Mouse (Mus musculus): ENCODE results near the gene Col27a1. TPM values are rescaled to one million over a fixed set of nuclear protein-coding genes. Genes with fewer than 3 reads are reported as not detected.

The Col27a1 gene
- polyA plus RNA-seq, 1 experiment from 2014 or later = 4.6 TPM

DNA sequence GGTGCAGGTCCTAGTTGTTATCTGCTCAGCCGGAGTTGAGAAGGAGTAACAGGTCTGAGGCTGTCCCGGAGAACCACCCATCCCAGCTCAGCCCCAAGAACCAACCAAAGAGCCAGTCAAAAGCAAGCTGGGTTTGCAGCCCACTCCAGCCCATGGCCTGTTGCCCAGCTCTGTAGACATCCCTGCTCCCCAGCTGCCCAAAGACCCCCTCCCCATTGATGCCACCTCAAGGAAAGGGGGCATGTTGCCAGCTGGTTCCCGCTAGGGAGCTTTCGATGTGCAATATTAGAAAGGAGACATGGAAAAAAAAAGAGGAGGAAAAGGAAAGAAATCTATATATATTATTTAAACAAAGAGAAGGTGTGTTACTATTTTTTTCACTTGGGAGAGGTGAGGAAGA is 119.6 kb downstream of the Col27a1 start:
- H3K9ac ChIP-seq = no peak overlapping the region
- H3K27me3 ChIP-seq (replicated peaks) = no peaks in the 10 kb centered on the region
- no peak overlapping the region for H3K4me3 ChIP-seq
- H3K4me2 ChIP-seq (replicated peaks) = no peak overlapping the region
- no peaks in the 10 kb centered on the region for H3K36me3 ChIP-seq
- no peak overlapping the region for H3K27ac ChIP-seq
- over 99% methylated on average over 4 of the region's 4 CpGs for WGBS
- ATAC-seq (ENCODE audit: low FRiP score, low read depth) = no peak
- H3K9me3 ChIP-seq = no peaks in the 10 kb centered on the region
- no peaks in the 10 kb centered on the region for H3K4me1 ChIP-seq

DNA sequence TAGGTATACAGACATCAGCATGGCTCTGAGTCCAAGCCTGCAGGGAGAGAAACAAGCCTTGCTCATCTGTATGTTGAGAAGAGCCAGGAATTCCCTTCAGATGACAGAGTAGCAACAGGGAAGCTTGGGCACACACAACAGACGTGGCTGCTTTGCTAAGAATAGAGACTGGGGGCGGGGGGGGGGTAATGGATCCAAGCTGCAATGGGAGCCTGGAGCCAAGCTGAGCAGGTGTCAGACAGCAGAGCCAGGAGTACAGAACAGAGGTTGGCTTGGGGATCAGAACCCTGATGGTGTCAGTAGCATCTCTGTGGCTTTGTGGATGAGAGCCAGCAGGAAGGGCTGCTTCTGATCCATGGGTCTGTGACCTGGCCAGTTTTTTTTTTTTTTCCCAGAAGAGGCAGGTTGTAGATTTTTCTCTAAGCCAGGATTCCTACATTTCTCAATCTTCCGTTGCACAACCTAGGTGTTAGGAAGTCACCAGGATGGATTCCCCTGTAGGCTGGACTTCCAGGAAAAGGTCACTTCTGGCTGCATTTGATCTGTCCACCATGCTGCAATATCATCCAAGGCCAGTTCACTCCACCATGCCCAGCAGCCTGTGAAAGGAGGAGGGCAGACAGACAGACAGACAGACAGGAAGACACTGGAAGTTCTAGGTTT is 124.7 kb downstream of the Col27a1 start:
- H3K36me3 ChIP-seq = no peaks in the 10 kb centered on the region

DNA sequence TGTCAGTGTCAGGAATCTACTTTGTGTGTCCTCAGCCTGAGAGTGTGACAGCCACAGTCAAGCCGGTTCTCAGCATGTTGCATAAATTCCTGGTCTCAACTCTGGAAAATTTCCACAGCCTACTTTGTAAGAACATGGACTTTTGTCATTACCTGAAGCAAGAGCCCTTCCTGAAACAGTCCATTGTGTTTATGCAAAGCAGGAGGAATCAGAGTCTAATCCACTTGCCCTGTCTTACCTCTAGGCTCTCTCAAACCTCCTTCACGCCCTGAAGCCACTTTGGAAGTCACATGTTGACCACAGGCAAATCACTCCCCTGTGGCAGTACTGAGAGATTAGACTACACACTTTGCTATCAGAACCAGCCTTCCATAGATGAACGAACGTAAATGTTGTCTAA is 128.7 kb downstream of the Col27a1 start:
- no peak for ATAC-seq (ENCODE audit: low FRiP score, low read depth)
- Histone ChIP-seq H3K9ac (no peak overlapping the region), H3K27ac (no peak overlapping the region), H3K4me3 (no peak overlapping the region), H3K4me2 (replicated peaks) (no peak overlapping the region), H3K9me3 (no peaks in the 10 kb centered on the region), H3K36me3 (no peaks in the 10 kb centered on the region), H3K4me1 (no peaks in the 10 kb centered on the region), H3K27me3 (replicated peaks) (no peaks in the 10 kb centered on the region)
- 78% methylated on average over 4 of the region's 4 CpGs for WGBS

More for the DNA sequence above, 124.7 kb downstream of the Col27a1 start:
- no peak overlapping the region for H3K4me3 ChIP-seq
- no peak for ATAC-seq (ENCODE audit: low FRiP score, low read depth)
- no peaks in the 10 kb centered on the region for H3K9me3 ChIP-seq
- no peak overlapping the region for H3K9ac ChIP-seq
- WGBS = 81% methylated on average over 3 of the region's 3 CpGs
- no peak overlapping the region for H3K4me2 ChIP-seq (replicated peaks)
- no peaks in the 10 kb centered on the region for H3K4me1 ChIP-seq
- no peaks in the 10 kb centered on the region for H3K27me3 ChIP-seq (replicated peaks)
- H3K27ac ChIP-seq = no peak overlapping the region

DNA sequence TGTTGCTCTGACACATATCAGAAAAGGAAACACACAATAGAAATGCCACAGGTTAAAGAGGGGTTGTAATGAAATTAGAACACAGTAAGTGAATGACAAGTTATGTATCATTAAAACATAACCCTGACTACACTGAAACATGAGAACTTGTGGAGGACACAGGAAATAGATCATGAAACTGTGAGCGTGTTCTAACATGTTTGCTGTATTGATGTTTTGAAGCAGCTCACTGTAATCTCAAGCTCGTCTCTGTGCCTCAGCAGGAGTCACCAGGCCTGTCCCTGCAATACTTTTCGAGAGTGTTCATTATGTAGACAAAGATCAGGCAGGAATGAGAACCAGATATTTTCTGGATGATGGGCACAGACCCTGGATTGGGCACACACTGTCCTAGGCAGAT is 129.8 kb downstream of the Col27a1 start:
- Histone ChIP-seq H3K4me2 (replicated peaks) (no peak overlapping the region), H3K9ac (no peak overlapping the region), H3K9me3 (no peaks in the 10 kb centered on the region), H3K36me3 (no peaks in the 10 kb centered on the region), H3K27me3 (replicated peaks) (no peaks in the 10 kb centered on the region), H3K4me3 (no peak overlapping the region), H3K27ac (no peak overlapping the region), H3K4me1 (no peaks in the 10 kb centered on the region)
- WGBS = 76% methylated on average over 3 of the region's 3 CpGs
- no peak for ATAC-seq (ENCODE audit: low FRiP score, low read depth)

DNA sequence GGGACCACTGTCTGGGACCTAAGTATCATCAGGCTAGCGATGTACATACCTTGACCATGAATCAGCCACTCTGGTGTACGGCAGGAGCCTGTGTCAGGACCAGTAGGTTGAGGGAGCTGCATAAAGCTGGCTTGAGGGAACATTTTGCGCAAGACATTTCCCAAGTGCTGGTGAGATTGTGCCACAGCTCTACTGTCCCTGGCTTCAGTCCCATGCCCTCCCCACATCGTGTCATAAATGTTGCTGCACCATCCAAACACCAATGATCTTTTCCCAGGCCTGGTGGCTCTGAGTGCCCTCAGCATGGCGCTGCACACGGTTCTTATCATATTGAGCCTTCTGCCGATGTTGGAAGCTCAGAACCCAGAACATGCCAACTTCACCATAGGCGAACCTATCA is 130.5 kb downstream of the Col27a1 start, which contains the start of gene Orm1:
Gene Orm1, plus strand, starts transcription at position 266 of the 400 bp plus-strand sequence.
- H3K36me3 ChIP-seq = no peaks in the 10 kb centered on the region
- H3K27me3 ChIP-seq (replicated peaks) = no peaks in the 10 kb centered on the region
- ATAC-seq (ENCODE audit: low FRiP score, low read depth) = no peak
- H3K27ac ChIP-seq = no peak within 1 kb of the TSS
- no peaks in the 10 kb centered on the region for H3K4me1 ChIP-seq
- WGBS = 91% methylated on average over 8 of the region's 8 CpGs
- H3K9me3 ChIP-seq = no peaks in the 10 kb centered on the region
- H3K9ac ChIP-seq = no peak within 1 kb of the TSS
- no peak within 1 kb of the TSS for H3K4me3 ChIP-seq
- H3K4me2 ChIP-seq (replicated peaks) = no peak within 1 kb of the TSS

DNA sequence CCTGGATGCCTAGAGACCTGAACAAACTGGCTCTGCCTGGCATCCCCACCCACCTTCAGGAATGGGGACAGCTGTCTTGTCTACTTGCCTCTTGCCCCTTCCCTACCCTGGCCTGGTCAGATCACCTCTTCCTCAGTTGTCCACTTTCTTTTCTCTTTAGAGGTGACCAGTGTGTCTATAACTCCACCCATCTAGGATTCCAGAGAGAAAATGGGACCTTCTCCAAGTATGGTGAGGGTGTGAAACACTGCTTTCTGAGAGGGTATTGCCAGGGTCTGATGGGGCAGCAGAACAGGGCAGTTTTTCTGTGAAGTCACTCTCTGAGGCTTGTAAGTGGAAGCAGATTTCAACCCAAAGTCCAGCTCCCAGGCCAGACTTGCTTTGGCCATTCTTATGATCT is 131.5 kb downstream of the Col27a1 start:
- no peaks in the 10 kb centered on the region for H3K4me1 ChIP-seq
- H3K4me3 ChIP-seq = no peak overlapping the region
- no peaks in the 10 kb centered on the region for H3K36me3 ChIP-seq
- H3K27ac ChIP-seq = no peak overlapping the region
- no peak overlapping the region for H3K4me2 ChIP-seq (replicated peaks)
- H3K9ac ChIP-seq = no peak overlapping the region
- H3K9me3 ChIP-seq = no peaks in the 10 kb centered on the region
- H3K27me3 ChIP-seq (replicated peaks) = no peaks in the 10 kb centered on the region
- no peak for ATAC-seq (ENCODE audit: low FRiP score, low read depth)

DNA sequence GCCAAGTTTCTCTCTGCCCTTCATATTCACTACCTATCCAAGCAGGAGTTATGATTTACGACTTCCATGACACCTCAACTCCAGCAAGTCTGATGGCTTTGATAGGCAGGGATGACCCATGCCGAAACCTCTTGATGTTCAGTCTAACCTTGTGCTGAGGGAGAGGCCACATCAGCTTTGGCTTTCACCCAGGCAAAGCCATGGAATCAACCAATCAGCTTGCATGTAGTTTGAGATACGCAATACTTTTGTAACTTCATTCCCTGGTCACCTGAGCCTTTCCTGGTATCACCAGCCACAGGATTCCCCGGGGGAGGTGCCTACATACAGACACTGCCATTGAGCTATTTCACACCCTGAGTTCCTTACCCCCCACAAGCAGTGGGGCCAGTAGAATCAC is 132.9 kb downstream of the Col27a1 start:
- no peaks in the 10 kb centered on the region for H3K4me1 ChIP-seq
- no peaks in the 10 kb centered on the region for H3K27me3 ChIP-seq (replicated peaks)
- no peaks in the 10 kb centered on the region for H3K9me3 ChIP-seq
- H3K4me3 ChIP-seq = no peak overlapping the region
- H3K27ac ChIP-seq = no peak overlapping the region
- H3K36me3 ChIP-seq = no peaks in the 10 kb centered on the region
- H3K9ac ChIP-seq = no peak overlapping the region
- no peak overlapping the region for H3K4me2 ChIP-seq (replicated peaks)
- no peak for ATAC-seq (ENCODE audit: low FRiP score, low read depth)
- WGBS = 92% methylated on average over 4 of the region's 4 CpGs

DNA sequence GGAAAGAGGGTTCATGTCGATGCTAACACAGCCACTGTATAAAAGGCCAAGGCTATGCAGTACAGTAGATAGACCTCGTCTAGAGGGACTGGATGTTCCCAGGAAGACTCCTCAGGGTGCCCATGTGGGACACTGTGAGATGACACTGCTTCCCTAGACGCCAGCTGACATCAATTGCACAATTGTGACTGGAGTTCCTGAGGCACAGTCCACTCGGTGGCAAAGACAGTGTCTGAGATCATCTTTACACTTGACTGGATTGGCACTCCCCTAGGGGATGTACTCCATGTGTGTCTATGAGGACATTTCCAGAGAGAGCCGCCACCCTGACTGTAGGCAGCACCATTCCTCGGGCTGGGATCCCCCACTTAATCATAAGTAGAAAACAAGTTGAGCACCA is 134.7 kb downstream of the Col27a1 start:
- Histone ChIP-seq H3K9me3 (no peaks in the 10 kb centered on the region), H3K36me3 (no peaks in the 10 kb centered on the region), H3K4me3 (no peak overlapping the region), H3K27me3 (replicated peaks) (no peaks in the 10 kb centered on the region), H3K4me2 (replicated peaks) (no peak overlapping the region), H3K4me1 (no peaks in the 10 kb centered on the region), H3K27ac (no peak overlapping the region), H3K9ac (no peak overlapping the region)
- no peak for ATAC-seq (ENCODE audit: low FRiP score, low read depth)
- 67% methylated on average over 6 of the region's 6 CpGs for WGBS

DNA sequence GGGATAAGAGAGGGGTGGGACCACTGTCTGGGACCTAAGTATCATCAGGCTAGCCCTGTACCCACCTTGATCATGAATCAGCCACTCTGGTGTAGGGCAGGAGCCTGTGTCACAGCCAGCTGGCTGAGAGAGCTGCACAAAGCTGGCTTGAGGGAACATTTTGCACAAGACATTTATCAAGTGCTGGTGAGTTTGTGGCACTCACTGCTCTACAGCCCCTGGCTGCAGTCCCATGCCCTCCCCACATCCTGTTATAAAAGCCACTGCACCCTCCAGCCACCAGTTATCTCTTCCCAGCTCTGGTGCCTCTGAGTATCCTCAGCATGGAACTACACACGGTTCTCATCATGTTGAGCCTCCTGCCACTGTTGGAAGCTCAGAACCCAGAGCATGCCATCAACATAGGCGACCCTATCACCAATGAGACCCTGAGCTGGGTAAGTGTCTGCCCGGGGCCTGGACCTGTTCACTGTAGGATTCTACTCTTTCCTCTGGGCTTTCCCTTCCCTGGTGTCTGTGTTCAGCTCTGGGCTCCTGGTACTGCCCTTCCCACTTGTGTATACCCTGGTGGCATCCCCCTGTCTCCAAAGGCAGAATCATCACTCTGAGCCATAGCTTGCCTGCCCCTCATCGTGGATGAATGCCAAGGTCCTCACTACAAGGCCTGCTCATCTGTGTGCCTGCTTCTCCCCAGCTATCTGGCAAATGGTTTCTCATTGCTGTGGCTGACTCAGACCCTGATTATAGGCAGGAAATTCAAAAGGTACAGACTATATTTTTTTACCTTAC is 142.3 kb downstream of the Col27a1 start, which contains the start of gene Orm3:
Gene Orm3, plus strand, starts transcription at position 286 of the 789 bp plus-strand sequence.
- H3K4me3 ChIP-seq = no peak within 1 kb of the TSS
- no peaks in the 10 kb centered on the region for H3K27me3 ChIP-seq (replicated peaks)
- no peaks in the 10 kb centered on the region for H3K9me3 ChIP-seq
- WGBS = 83% methylated on average over 4 of the region's 4 CpGs
- no peaks in the 10 kb centered on the region for H3K4me1 ChIP-seq
- H3K27ac ChIP-seq = no peak within 1 kb of the TSS
- ATAC-seq (ENCODE audit: low FRiP score, low read depth) = no peak
- no peak within 1 kb of the TSS for H3K9ac ChIP-seq
- H3K36me3 ChIP-seq = no peaks in the 10 kb centered on the region
- H3K4me2 ChIP-seq (replicated peaks) = no peak within 1 kb of the TSS

DNA sequence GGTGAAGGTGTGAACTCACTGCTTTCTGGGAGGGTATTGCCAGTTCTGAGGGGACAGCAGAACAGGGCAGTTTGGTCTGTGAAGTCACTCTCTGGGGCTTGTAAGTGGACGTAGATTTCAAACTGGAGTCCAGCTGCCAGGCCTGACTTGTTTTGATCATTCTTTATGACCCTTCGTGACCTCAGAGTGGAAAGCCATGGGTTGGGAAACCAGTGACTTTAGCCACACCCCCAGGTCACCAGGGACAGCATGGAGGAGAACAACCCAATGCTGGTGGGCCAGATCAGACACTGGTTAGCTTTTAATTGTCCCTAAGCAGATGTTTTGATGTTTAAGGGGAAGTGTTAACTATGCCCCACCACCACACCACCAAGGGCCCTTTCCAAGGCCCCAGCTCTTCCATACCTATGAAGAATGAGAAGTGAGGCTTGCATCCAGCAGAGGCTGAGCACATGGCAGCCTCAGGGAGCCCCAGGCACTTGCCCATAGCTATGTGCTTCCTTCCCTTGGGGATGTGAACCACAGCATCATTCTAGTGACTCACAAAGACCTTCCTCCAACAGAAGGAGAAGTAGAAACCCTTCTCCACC is 143.3 kb downstream of the Col27a1 start:
- H3K9ac ChIP-seq = no peak overlapping the region
- no peaks in the 10 kb centered on the region for H3K27me3 ChIP-seq (replicated peaks)
- no peaks in the 10 kb centered on the region for H3K36me3 ChIP-seq
- no peaks in the 10 kb centered on the region for H3K4me1 ChIP-seq
- WGBS = 43% methylated on average over 2 of the region's 2 CpGs
- ATAC-seq (ENCODE audit: low FRiP score, low read depth) = no peak
- no peaks in the 10 kb centered on the region for H3K9me3 ChIP-seq
- no peak overlapping the region for H3K27ac ChIP-seq
- H3K4me3 ChIP-seq = no peak overlapping the region
- no peak overlapping the region for H3K4me2 ChIP-seq (replicated peaks)

DNA sequence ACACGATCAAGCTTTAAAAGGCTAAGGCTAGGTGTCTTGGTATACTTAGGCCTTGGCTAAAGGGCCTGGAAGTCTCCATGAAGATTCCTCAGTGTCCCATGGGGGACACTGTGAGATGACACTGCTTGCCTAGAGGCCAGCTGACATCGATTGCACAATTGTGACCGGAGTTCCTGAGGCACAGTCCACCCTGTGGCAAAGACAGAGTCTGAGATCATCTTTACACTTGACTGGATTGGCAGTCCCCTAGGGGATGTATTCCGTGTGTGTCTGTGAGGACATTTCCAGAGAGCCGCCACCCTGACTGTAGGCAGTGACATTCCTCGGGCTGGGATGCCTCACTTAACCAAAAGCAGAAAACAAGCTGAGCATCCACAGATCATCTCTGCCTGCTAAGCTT is 146.1 kb downstream of the Col27a1 start:
- whole genome bisulfite sequencing = 82% methylated on average over 6 of the region's 6 CpGs
- Histone ChIP-seq H3K27ac (no peak overlapping the region), H3K36me3 (no peaks in the 10 kb centered on the region), H3K4me2 (replicated peaks) (no peak overlapping the region), H3K4me3 (no peak overlapping the region), H3K9ac (no peak overlapping the region), H3K9me3 (no peaks in the 10 kb centered on the region), H3K27me3 (replicated peaks) (no peaks in the 10 kb centered on the region), H3K4me1 (no peaks in the 10 kb centered on the region)
- ATAC-seq (ENCODE audit: low FRiP score, low read depth) = no peak

DNA sequence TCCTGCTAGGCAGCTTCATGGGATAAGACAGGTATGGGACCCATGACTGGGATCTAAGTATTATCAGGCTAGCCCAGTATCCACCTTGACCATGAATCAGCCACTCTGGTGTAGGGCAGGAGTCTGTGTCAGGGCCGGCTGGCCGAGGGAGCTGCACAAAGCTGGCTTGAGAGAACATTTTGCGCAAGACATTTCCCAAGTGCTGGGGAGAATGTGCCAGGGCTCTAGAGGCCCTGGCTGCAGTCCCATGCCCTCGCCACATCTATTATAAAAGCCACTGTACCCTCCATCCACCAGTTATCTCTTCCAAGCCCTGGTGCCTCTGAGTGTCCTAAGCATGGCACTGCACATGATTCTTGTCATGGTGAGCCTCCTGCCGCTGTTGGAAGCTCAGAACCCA is 148.3 kb downstream of the Col27a1 start, which contains the start of gene Orm2:
Gene Orm2, plus strand, starts transcription at position 300 of the 400 bp plus-strand sequence.
- H3K4me3 ChIP-seq = no peak within 1 kb of the TSS
- WGBS = 93% methylated on average over 5 of the region's 5 CpGs
- ATAC-seq (ENCODE audit: low FRiP score, low read depth) = no peak

More for the DNA sequence above, 148.3 kb downstream of the Col27a1 start, which contains the start of gene Orm2:
- no peaks in the 10 kb centered on the region for H3K36me3 ChIP-seq
- no peak within 1 kb of the TSS for H3K9ac ChIP-seq
- H3K27ac ChIP-seq = no peak within 1 kb of the TSS
- no peak within 1 kb of the TSS for H3K4me2 ChIP-seq (replicated peaks)
- H3K27me3 ChIP-seq (replicated peaks) = no peaks in the 10 kb centered on the region
- H3K9me3 ChIP-seq = no peaks in the 10 kb centered on the region
- H3K4me1 ChIP-seq = no peaks in the 10 kb centered on the region

Measured in neural tube, embryonic 12.5 days (tissue).